Mouse (Mus musculus): Measurements from ENCODE around the gene Cxcl17.

- TF ChIP-seq CTCF (IDR thresholded peaks at IDR 0.05; ENCODE audit: low read depth, low read length), result no peak
- TF ChIP-seq POLR2A (IDR thresholded peaks at IDR 0.05; ENCODE audit: extremely low read depth, insufficient read depth, low read length), result no peak
Observed at GRCm38 (mm10) chr7:25395186-25395557, 17.5 kb downstream of the Cxcl17 start.
